Mouse (Mus musculus): ENCODE measurements around the gene Mroh7.

GRCm38 (mm10) chr4:106703956-106704355 is 26.8 kb downstream of the Mroh7 start:
- TF ChIP-seq CTCF (IDR thresholded peaks at IDR 0.05; ENCODE audit: extremely low read depth, insufficient read depth, low read length) (no peak), POLR2A (IDR thresholded peaks at IDR 0.05; ENCODE audit: extremely low read depth, insufficient read depth, low read length) (no peak)

All from cortical plate, adult 2 months (tissue).